Mouse (Mus musculus) spleen, postnatal 36 days (tissue): Measurements from ENCODE around the gene Mgat4e.
"Not testable (repeated sequence)": the region's sequence is repeated elsewhere in the genome, so short reads cannot be mapped to it uniquely, and the experiment has no call there.

Experiments
- DNase-seq, 2 experiments: peaks; one replicate each; pipeline ENCODE4 v3.0.0; 2022; ENCODE audit warnings: low spot score in 2 of 2, mixed read lengths in 1 of 2

Mgat4e gene

DNA sequence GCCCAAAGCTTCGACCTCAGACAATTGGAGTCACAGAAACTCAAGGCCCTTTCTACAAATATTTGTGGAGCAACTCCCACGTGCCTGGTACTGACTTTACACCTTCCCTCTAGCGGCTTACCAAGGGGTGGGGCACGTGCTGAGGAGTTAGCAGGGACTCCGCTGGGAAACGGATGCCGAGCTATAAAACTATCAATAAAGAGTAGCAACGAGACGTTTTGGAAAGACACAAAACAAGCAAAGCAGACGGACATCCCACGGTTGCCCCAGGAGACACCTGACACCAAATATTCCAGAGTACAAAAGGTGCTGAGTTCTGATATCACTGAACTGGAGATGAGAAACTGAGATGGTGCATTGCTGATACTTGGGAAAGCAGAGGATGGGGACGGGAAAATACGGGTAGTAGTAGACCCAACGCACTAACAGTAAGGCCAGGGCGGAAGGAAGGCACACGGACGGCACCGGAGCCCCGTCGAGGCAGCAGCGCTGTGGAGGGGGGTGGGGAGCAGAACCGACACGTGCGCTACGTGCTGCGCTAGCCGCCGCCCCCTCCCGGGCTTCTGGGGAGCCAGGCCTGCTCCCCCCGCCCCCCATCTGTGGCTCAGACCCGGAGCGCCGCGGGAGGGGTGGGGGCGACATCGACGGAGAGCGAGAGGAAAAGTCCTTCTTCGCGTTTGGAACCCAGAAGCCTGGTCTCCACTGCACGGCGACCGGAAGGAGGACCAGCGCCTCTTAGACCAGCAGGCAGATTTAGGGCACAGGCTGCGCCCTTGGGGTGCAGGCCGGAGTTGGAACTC, 6.6 kb upstream of the Mgat4e start:
- peak; percentile 18 to 27 for DNase-seq

- peak in 1 of 2 experiments; percentile 7 for DNase-seq
Measured at GRCm38 (mm10) chr1:134555240-134555870, 5.9 kb upstream of the Mgat4e start.

GRCm38 (mm10) chr1:134552396-134552795, 2.9 kb upstream of the Mgat4e start:
- DNase-seq: no peak

DNA sequence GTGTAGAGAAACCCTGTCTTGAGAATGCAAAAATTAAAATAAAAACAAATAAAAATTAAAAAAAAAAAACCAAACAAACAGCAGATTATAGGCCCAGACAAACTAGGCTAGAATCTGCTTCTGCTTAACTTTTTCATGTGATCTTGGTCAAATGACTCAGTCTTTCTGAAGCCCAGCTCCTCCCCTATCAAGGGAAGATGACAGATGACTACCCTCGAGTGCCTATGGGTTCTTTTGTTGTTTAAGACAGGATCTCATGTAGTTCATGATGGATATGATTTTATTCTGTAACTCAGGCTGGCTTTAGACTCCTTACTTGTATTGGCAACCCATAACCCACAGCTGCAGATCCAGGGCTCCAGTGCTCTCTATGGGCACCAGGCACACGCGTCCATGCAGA, 2.4 kb upstream of the Mgat4e start:
- no peak for DNase-seq

DNA sequence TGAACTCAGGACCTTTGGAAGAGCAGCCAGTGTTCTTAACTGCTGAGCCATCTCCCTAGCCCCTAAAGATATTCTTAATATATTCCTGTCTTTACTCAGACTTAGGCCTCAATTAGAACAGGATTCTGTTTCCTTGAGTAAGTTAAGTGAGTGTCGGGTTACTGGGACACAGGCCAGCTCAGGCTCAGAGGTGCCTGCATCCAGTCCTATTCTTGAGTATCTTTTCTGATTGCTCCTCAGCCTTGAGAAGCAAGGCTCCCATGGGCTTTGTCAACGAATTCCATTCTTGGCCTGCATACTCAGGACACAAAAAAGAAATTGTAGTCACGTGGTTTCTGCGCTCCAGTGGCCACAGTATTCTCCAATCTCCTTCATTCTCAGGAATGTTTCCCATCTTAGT, 1.3 kb downstream of the Mgat4e start:
- no peak for DNase-seq

DNA sequence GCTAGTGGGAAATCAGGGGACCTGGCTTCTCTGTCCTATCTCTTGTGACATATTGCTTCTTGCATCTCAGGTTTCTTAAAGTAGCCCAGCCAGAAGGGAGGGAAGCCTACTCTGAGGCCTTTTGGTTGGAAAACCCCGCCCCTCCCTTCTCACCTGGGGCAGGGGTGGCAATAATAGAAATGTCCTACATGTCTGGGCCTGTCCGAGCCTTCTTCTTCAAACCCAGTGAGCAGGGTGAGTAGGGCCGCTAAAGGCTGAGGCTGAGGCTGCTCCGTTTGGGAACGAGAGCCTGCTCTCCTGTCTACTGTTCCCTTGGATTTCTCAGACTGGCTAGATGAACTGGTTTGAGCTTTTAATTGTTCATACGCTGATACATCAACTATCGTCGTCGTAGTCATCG, 8.9 kb downstream of the Mgat4e start:
- DNase-seq: no peak

DNA sequence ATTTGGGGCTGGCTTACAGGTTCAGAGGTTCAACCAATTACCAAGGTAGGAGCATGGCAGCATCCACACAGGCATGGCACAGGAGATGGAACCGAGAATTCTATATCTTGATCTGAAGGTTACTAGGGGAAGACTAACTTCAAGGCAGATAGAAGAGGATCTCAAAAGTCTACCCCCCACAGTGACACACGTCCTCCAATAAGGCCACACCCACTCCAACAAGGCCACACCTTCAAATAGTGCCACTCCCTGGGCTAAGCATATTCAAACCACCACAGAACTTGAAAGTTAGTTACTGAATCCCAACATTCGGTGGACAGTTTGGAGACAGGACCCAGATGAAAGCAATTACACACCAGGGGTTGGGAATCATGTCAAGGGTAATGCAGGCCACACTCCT, 14.0 kb downstream of the Mgat4e start:
- DNase-seq: no peak

- DNase-seq: no peak
Measured at GRCm38 (mm10) chr1:134535054-134535453, 14.4 kb downstream of the Mgat4e start.

DNA sequence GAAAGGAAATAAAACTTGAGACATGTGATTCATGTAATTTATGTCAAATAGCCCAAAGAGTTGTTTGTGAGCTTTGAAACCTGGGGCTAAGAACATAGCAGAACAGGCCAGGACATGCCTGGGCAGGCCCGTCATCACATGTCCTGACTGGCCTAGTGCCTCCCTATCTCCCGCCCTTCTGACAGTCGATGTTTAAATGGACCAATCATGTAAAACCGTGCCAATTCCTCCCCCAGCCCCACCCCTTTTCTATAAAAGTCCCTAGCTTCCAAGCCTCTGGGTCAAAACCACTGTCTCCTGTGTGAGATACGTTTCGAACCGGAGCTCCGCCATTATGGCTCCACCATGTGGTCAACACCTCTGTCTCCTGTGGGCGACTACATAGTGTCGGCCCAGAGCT, 15.8 kb downstream of the Mgat4e start:
- DNase-seq: not testable (repeated sequence)

DNA sequence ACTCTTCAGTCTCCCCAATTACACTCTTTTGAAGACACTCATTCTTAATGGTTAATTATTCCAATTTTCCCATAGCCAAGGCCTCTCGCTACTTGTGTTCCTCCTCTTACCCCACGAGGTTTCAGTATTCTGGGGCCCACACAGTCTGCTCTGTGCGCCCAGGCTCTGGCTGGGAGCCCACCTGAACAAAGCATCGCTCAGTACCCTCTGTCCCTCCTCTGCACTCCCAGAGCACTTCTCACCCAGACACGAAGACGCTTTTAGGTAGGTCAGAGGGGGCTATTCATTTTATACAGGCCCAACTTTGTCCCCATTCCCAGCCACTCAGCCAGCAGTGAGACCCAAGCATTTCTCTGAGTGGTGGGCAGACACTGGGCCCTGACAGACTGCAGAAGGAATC, 18.9 kb downstream of the Mgat4e start:
- DNase-seq: no peak

GRCm38 (mm10) chr1:134526752-134527151, 22.7 kb downstream of the Mgat4e start:
- peak; percentile 43 to 69 for DNase-seq

GRCm38 (mm10) chr1:134525015-134525414, 24.5 kb downstream of the Mgat4e start:
- no peak for DNase-seq

- peak in 1 of 2 experiments; percentile 26 for DNase-seq
Measured at GRCm38 (mm10) chr1:134524424-134524823, 25.1 kb downstream of the Mgat4e start.

GRCm38 (mm10) chr1:134522325-134522724, 27.2 kb downstream of the Mgat4e start:
- DNase-seq: no peak

GRCm38 (mm10) chr1:134521163-134521562, 28.3 kb downstream of the Mgat4e start:
- peak in 1 of 2 experiments; percentile 9 for DNase-seq

- no peak for DNase-seq
Measured at GRCm38 (mm10) chr1:134520001-134520721, 29.3 kb downstream of the Mgat4e start.

DNA sequence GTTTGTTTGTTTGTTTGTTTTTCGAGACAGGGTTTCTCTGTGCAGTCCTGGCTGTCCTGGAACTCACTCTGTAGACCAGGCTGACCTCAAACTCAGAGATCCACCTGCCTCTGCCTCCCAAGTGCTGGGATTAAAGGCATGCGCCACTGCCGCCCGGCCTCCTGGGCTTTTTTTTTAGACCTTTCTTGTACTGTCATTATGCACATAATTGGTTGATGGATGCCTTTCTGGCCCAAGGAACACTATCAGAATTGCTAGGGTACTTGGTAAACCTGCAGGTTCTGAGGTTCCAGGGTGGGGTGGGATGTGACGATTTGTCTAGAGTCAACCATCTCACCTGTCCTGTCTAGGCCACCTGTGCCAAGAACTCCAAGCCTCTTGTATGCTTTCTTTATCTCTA, 30.3 kb downstream of the Mgat4e start:
- not testable (repeated sequence) for DNase-seq

DNA sequence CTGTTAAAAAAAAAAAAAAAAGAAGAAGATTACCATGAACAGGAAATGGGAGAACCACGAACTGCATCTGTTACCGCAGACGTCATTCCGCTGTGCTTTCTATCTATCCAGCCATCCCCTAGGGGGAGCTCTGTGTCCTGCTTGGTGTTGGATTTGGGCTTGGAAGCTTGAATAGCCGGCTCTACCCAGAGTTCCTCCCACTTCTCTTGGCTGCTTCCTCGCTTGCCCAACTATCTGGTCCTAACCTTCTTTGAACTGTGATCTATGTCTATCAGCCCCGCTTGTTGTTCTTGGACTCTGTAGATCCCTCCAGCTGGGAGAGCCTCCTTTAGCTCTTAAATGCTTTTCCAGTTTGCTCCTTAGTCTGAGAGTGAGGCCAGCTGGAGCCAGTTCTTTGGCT, 30.8 kb downstream of the Mgat4e start:
- DNase-seq: peak; percentile 70 to 77

DNA sequence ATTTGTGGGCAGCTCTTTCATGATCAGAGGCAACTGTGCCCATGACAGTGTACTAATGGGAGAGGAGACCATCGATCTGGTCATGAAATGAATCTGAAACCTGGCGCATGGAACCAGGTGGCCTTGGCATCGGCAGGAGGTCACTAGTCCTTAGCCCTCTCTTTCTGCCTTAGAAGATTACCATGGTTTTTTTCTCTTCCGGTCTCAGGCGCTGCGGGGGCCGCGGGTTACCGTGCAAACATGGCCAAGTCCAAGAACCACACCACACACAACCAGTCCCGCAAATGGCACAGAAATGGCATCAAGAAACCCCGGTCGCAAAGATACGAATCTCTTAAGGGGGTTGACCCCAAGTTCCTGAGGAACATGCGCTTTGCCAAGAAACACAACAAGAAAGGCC, 31.6 kb downstream of the Mgat4e start:
- not testable (repeated sequence) for DNase-seq

GRCm38 (mm10) chr1:134516491-134517198, 32.8 kb downstream of the Mgat4e start:
- DNase-seq: no peak

- DNase-seq: no peak
Measured at GRCm38 (mm10) chr1:134515891-134516290, 33.6 kb downstream of the Mgat4e start.
